Mouse (Mus musculus) cerebellum, adult 2 months (tissue): ENCODE data around the gene Ccr6.

Experiments used
- CTCF ChIP-seq: fragments of 200-500 bp; IDR thresholded peaks from 2 replicates; pipeline ENCODE4 v1.5.1; 2011; ENCODE audit warnings: low read depth, mild to moderate bottlenecking, control low read depth, low read length, moderate library complexity, borderline replicate concordance; ENCODE audit not compliant: insufficient read depth
- POLR2A ChIP-seq: fragments of 200-500 bp; IDR thresholded peaks from 2 replicates; pipeline ENCODE4 v1.6.1; 2011; ENCODE audit warnings: low read length, control low read depth, borderline replicate concordance; ENCODE audit not compliant: insufficient read depth

DNA sequence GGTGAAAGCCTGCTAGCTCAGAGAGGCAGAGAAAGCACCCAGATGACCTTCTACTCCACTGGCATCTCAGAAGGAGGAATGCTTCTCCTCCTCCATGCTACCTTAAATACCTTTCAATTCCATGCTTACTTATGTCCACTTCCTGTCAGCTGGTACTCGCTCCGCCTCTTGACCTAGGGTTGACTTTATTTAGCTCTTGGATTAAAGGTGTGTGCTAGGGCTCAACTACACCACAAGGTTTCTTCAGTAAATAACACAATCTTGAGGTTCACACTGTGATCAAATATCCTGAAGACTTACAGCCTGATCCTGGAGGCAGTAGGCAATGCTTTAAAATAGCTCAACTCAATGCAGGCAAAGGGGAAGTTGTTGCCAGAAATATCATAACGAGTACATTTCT lies 6.2 kb upstream of the Ccr6 start:
- no peak for TF ChIP-seq CTCF
- no peak for TF ChIP-seq POLR2A
